In genomic region chrX:157644300-157644699, GRCm38 (mm10) we compare ENCODE assay signal across 7 mouse cellular contexts. TPM values are rescaled to one million over a fixed set of nuclear protein-coding genes. Genes with fewer than 3 reads are reported as not detected.
A peak's percentile ranks its signal among the peaks of the same experiment; 100 is the strongest.
DNase-seq lines count a peak whose midpoint lies in the region; ATAC-seq and TF ChIP-seq lines count a peak whose summit lies in the region.

No protein-coding gene starts in this region.

- no peaks in the 10 kb centered on the region for H3K79me2 ChIP-seq in C2C12 (ENCODE audit: control insufficient read depth, insufficient read depth)

- no peaks in the 10 kb centered on the region for H3K36me3 ChIP-seq in C2C12 (ENCODE audit: control insufficient read depth, insufficient read depth)
- no peaks in the 10 kb centered on the region for H3K36me3 ChIP-seq in E14TG2a.4 (ENCODE audit: insufficient read depth, low read length)
- H3K36me3 ChIP-seq in forebrain, embryonic 16.5 days (ENCODE audit: control insufficient read depth, insufficient read depth): no peaks in the 10 kb centered on the region
- H3K36me3 ChIP-seq in kidney, postnatal 0 days (ENCODE audit: insufficient read depth, low read length): no peaks in the 10 kb centered on the region

- no peak overlapping the region for H3K4me2 ChIP-seq in forebrain, embryonic 16.5 days (ENCODE audit: low read length)
- no peak overlapping the region for H3K4me2 ChIP-seq in kidney, postnatal 0 days (ENCODE audit: low read length)

- no peak overlapping the region for H3K27ac ChIP-seq in forebrain, embryonic 16.5 days (ENCODE audit: low read length)
- no peak overlapping the region for H3K27ac ChIP-seq in kidney, postnatal 0 days

- ATAC-seq in forebrain, embryonic 16.5 days: peak; percentile 66; the same call in 1 of the 2 replicates
- no peak for ATAC-seq in kidney, postnatal 0 days (replicated peaks; ENCODE audit: low FRiP score, low read depth)

- no peaks in the 10 kb centered on the region for H3K27me3 ChIP-seq in C2C12 (ENCODE audit: control insufficient read depth, insufficient read depth, insufficient read length)
- peaks cover 17% of the 10 kb centered on the region for H3K27me3 ChIP-seq in E14TG2a.4 (ENCODE audit: insufficient read depth, low read length)
- no peaks in the 10 kb centered on the region for H3K27me3 ChIP-seq in forebrain, embryonic 16.5 days (replicated peaks; ENCODE audit: control insufficient read depth, insufficient read depth, low read length)
- no peaks in the 10 kb centered on the region for H3K27me3 ChIP-seq in kidney, postnatal 0 days (ENCODE audit: insufficient read depth, low read length)

- H3K4me3 ChIP-seq in C2C12 (ENCODE audit: insufficient read depth, poor library complexity, severe bottlenecking) (no peak overlapping the region), E14TG2a.4 (replicated peaks; ENCODE audit: low read length) (no peak overlapping the region)
- no peak overlapping the region for H3K4me3 ChIP-seq in forebrain, embryonic 16.5 days (replicated peaks; ENCODE audit: low read length)
- H3K4me3 ChIP-seq in kidney, postnatal 0 days (replicated peaks; ENCODE audit: low read depth, low read length): no peak overlapping the region
- no peak overlapping the region for H3K4me3 ChIP-seq in lung, adult 2 months (replicated peaks; ENCODE audit: extremely low read depth, low read depth, low read length)

- H3K9ac ChIP-seq in forebrain, embryonic 16.5 days (replicated peaks; ENCODE audit: low read depth, low read length): no peak overlapping the region
- no peak overlapping the region for H3K9ac ChIP-seq in kidney, postnatal 0 days (ENCODE audit: low read depth, low read length)

- peak; percentile 19 for DNase-seq in c-Kit-positive CD71-negative TER-119-negative erythroid progenitor cells, embryonic 14.5 days (ENCODE audit: low read depth)
- DNase-seq in kidney, postnatal 0 days (ENCODE audit: low spot score): peak; percentile 58
- DNase-seq in lung, adult 2 months: peak; percentile 25
- peak; percentile 37 for DNase-seq in right cerebral cortex, adult 18-20 months

- no peak overlapping the region for H3ac ChIP-seq in C2C12 (ENCODE audit: control insufficient read depth, insufficient read length, low read depth)

- H3K79me3 ChIP-seq in C2C12 (ENCODE audit: low read depth): no peaks in the 10 kb centered on the region

- TF ChIP-seq CTCF in C2C12 (IDR thresholded peaks at IDR 0.05; ENCODE audit: control insufficient read depth, insufficient read depth, insufficient read length) (peak; percentile 51), E14TG2a.4 (conservative IDR thresholded peaks at IDR 0.05; ENCODE audit: low read length) (peak; percentile 78)
- peak; percentile 84 for TF ChIP-seq CTCF in kidney, postnatal 0 days (IDR thresholded peaks at IDR 0.05; ENCODE audit: low read depth)
- peak; percentile 82 for TF ChIP-seq CTCF in lung, adult 2 months (IDR thresholded peaks at IDR 0.05; ENCODE audit: insufficient read depth, low read length)

- no peaks in the 10 kb centered on the region for H3K9me3 ChIP-seq in E14TG2a.4 (ENCODE audit: low read length)
- no peaks in the 10 kb centered on the region for H3K9me3 ChIP-seq in forebrain, embryonic 16.5 days (ENCODE audit: control insufficient read depth, low read length)
- H3K9me3 ChIP-seq in kidney, postnatal 0 days (replicated peaks; ENCODE audit: low read length): no peaks in the 10 kb centered on the region

- H3K4me1 ChIP-seq in E14TG2a.4 (replicated peaks; ENCODE audit: low read depth, low read length): no peaks in the 10 kb centered on the region
- H3K4me1 ChIP-seq in forebrain, embryonic 16.5 days (replicated peaks; ENCODE audit: control insufficient read depth, insufficient read depth, low read length): no peaks in the 10 kb centered on the region
- no peaks in the 10 kb centered on the region for H3K4me1 ChIP-seq in kidney, postnatal 0 days (replicated peaks; ENCODE audit: insufficient read depth, low read length)
- H3K4me1 ChIP-seq in lung, adult 2 months (ENCODE audit: control insufficient read depth, insufficient read depth, low read length): no peaks in the 10 kb centered on the region

- WGBS in forebrain, embryonic 16.5 days: 19% methylated on average over 3 of the region's 3 CpGs
- 28% methylated on average over 3 of the region's 3 CpGs for WGBS in kidney, postnatal 0 days
- WGBS in lung, adult 2 months: 39% methylated on average over 3 of the region's 3 CpGs

- TF ChIP-seq POLR2A in lung, adult 2 months (IDR thresholded peaks at IDR 0.05; ENCODE audit: borderline replicate concordance, extremely low read depth, low read depth, low read length): no peak

TF ChIP-seq in C2C12, 6 proteins besides CTCF, POLR2A, EP300 and RAD21:
- no peak for TF ChIP-seq CEBPB (IDR thresholded peaks at IDR 0.05; ENCODE audit: low read depth)
TF ChIP-seq in C2C12: peak in this region for 0.

RNA-seq across cellular contexts. Expression of gene Mbtps2, which starts 45.8 kb away (rescaled TPM):
- polyA plus RNA-seq in C2C12 (2012; fragmentation: generic; extraction: Trizol): 7.2 TPM
- 34.2 and 36.2 TPM in 2 replicates for polyA plus RNA-seq in forebrain, embryonic 16.5 days (2015; fragmentation: Nextera tagmentation; extraction: Ambion mirVana)
- 14.2 and 16.8 TPM in 2 replicates for polyA plus RNA-seq in kidney, postnatal 0 days (2015; fragmentation: Nextera tagmentation; extraction: Ambion mirVana)
- polyA plus RNA-seq in lung, adult 2 months (2012; rRNA removed): 7.3 and 13.8 TPM in 2 replicates

RNA-seq across cellular contexts. Expression of gene Smpx, which starts 54.4 kb away (rescaled TPM):
- 0.09 TPM for polyA plus RNA-seq in C2C12 (2012; fragmentation: generic; extraction: Trizol)
- 0.29 TPM in 1 of 2 replicates, not detected in the other for polyA plus RNA-seq in forebrain, embryonic 16.5 days (2015; fragmentation: Nextera tagmentation; extraction: Ambion mirVana)
- polyA plus RNA-seq in kidney, postnatal 0 days (2015; fragmentation: Nextera tagmentation; extraction: Ambion mirVana): 11.6 and 12.6 TPM in 2 replicates
- polyA plus RNA-seq in lung, adult 2 months (2012; rRNA removed): 1.6 and 10.0 TPM in 2 replicates
